Mouse (Mus musculus) lung, postnatal 0 days (tissue): Measurements from ENCODE around the gene Odf3b.

ENCODE experiments used
- CTCF ChIP-seq: IDR thresholded peaks from 2 replicates; pipeline ENCODE4 v1.5.1; 2016; ENCODE audit warnings: antibody characterized with exemption, mild to moderate bottlenecking
- EP300 ChIP-seq: IDR thresholded peaks from 2 replicates; pipeline ENCODE4 v1.6.1; 2016; ENCODE audit warnings: antibody characterized with exemption, mild to moderate bottlenecking, control low read depth

GRCm38 (mm10) chr15:89365141-89365551, 13.9 kb downstream of the Odf3b start:
- no peak for TF ChIP-seq EP300
- TF ChIP-seq CTCF, result no peak
